Mouse (Mus musculus): ENCODE data around the gene Atad1. TPM values are rescaled to one million over a fixed set of nuclear protein-coding genes. Genes with fewer than 3 reads are reported as not detected.

The Atad1 gene
- polyA plus RNA-seq, 1 experiment from 2014 or later: 98.6 TPM

DNA sequence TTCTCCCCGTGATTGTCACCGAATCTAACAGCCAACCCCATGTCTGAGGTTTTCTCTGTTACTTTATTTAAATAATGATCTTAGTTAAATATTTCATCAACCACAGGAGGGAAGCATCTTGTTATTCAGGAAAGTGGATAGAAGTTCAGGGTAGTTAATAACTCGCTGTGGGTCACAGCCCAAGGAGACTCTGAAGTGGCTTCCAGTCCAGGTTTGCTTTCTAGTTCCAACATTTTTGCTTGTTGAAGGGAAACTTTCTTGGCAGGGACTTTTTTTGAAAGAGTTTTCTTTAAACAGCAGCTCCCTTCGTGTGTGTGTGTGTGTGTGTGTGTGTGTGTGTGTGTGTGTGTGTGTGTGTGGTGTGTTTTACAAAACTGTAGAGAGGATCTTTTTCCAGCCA, 112.0 kb downstream of the Atad1 start:
- ATAC-seq (ENCODE audit: low FRiP score): no peak
- no peak overlapping the region for H3K4me2 ChIP-seq (replicated peaks)
- no peaks in the 10 kb centered on the region for H3K9me3 ChIP-seq (replicated peaks)
- no peaks in the 10 kb centered on the region for H3K27me3 ChIP-seq
- H3K4me3 ChIP-seq: no peak overlapping the region
- H3K4me1 ChIP-seq: no peaks in the 10 kb centered on the region
- H3K27ac ChIP-seq: no peak overlapping the region
- no peak overlapping the region for H3K9ac ChIP-seq
- no peaks in the 10 kb centered on the region for H3K36me3 ChIP-seq
- 88% methylated on average over 4 of the region's 4 CpGs for WGBS

DNA sequence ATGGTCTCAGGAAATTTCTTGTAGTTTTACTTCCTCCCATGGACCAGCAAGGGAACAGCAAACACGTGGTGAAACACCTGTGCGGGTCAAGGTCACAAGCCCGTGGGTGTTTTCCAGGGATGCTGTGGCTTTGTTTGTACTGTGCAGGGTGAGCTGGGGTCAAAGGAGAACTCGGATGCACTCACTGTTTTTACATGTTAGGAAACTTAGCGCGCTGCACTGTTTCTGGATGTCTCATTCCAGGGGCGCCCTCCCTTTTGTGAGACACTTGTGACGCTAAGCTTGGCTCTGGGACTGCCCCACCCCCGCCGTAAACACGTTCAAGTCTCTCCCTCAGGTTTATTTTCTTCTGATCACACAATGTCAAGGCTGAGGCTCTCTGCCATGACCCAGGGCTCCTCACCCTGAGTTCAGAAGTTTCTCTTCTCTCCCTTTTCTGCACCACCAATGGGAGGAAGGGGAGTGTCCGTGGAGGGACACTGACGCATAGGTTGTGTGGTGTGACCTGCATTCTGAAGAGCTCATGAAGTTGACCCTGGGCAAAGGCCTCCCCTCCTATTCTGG, 112.7 kb downstream of the Atad1 start:
- Histone ChIP-seq H3K4me2 (replicated peaks) (no peak overlapping the region), H3K4me1 (no peaks in the 10 kb centered on the region), H3K9me3 (replicated peaks) (no peaks in the 10 kb centered on the region), H3K9ac (no peak overlapping the region), H3K27ac (no peak overlapping the region), H3K36me3 (no peaks in the 10 kb centered on the region), H3K4me3 (no peak overlapping the region), H3K27me3 (no peaks in the 10 kb centered on the region)
- ATAC-seq (ENCODE audit: low FRiP score): no peak
- 68% methylated on average over 13 of the region's 13 CpGs for WGBS

DNA sequence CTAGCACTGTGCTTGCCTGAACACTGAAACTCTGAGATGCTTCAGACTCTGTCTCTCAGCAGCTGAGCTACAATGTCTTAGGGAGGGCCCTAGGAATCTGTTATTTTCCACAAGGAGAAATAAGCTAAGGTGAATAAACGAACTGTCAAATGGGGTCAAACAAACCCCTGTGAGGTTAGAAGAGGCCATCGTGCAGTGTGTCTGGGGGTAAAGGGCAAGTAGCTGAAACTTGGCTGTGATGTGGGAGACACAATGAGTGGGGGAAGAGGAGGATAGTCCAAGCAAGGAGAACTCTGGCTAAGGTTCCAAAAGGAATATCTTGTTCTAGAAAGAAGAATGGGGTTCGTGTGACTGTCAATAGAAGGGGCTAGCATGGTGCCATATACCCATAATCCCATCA, 117.4 kb downstream of the Atad1 start:
- Histone ChIP-seq H3K4me2 (replicated peaks) (no peak overlapping the region), H3K4me3 (no peak overlapping the region), H3K9me3 (replicated peaks) (no peaks in the 10 kb centered on the region), H3K9ac (no peak overlapping the region), H3K27me3 (no peaks in the 10 kb centered on the region), H3K36me3 (no peaks in the 10 kb centered on the region), H3K4me1 (no peaks in the 10 kb centered on the region), H3K27ac (no peak overlapping the region)
- WGBS: 88% methylated on average over 3 of the region's 3 CpGs
- ATAC-seq (ENCODE audit: low FRiP score): no peak

Other genes with a start within 250 kb of the Atad1 start
- 5.7 and 12.4 TPM in 2 replicates for gene Papss2, start 144.0 kb downstream of the Atad1 start, polyA plus RNA-seq (2016; fragmentation: Nextera tagmentation; extraction: Ambion mirVana)
- 14.1 and 15.7 TPM in 2 replicates for gene Pten, start 17.7 kb upstream of the Atad1 start, polyA plus RNA-seq (2016; fragmentation: Nextera tagmentation; extraction: Ambion mirVana)

Data from hindbrain, embryonic 12.5 days (tissue).